Mouse (Mus musculus) hindbrain, embryonic 13.5 days (tissue): Measurements from ENCODE around the gene Kcnb1. TPM values are rescaled to one million over a fixed set of nuclear protein-coding genes. Genes with fewer than 3 reads are reported as not detected.

Experiments
- ATAC-seq: fragments of 200-750 bp; cut with Nextera tagmentation; 2 replicates; pipeline ENCODE4 v1.8.0; 2017; ENCODE audit warnings: moderate TSS enrichment; ENCODE audit not compliant: low FRiP score
- H3K27ac ChIP-seq: fragments of 300-500 bp; sonication (generic); 2 replicates; pipeline ENCODE4 v1.5.1; 2015; ENCODE audit warnings: inconsistent platforms, mild to moderate bottlenecking, moderate library complexity
- H3K27me3 ChIP-seq: fragments of 300-500 bp; sonication (generic); 2 replicates; pipeline ENCODE4 v1.6.1; 2015; ENCODE audit warnings: mild to moderate bottlenecking, inconsistent platforms
- H3K36me3 ChIP-seq: fragments of 300-500 bp; sonication (generic); 2 replicates; pipeline ENCODE4 v1.6.1; 2015; ENCODE audit warnings: mild to moderate bottlenecking, inconsistent platforms
- H3K4me1 ChIP-seq: fragments of 300-500 bp; sonication (generic); replicated peaks from 2 replicates; pipeline ENCODE4 v1.6.1; 2015; ENCODE audit warnings: inconsistent platforms
- H3K4me2 ChIP-seq: fragments of 300-500 bp; sonication (generic); 2 replicates; pipeline ENCODE4 v1.6.1; 2015; ENCODE audit warnings: inconsistent platforms, mild to moderate bottlenecking, moderate library complexity
- H3K4me3 ChIP-seq: fragments of 300-500 bp; sonication (generic); 2 replicates; pipeline ENCODE4 v1.5.1; 2015; ENCODE audit warnings: mild to moderate bottlenecking, inconsistent platforms
- H3K9ac ChIP-seq: fragments of 300-500 bp; sonication (generic); 2 replicates; pipeline ENCODE4 v1.6.1; 2015; ENCODE audit warnings: mild to moderate bottlenecking, inconsistent platforms
- H3K9me3 ChIP-seq: fragments of 300-500 bp; sonication (generic); 2 replicates; pipeline ENCODE4 v1.6.1; 2016; ENCODE audit warnings: inconsistent platforms
- WGBS: fragments of 180-500 bp; shearing (Covaris S2); methylation state at CpG from one replicate; pipeline ENCODE4 v1.1.7; 2015; 5-methylcytosine and 5-hydroxymethylcytosine counted together
- polyA plus RNA-seq: library from polyadenylated mRNA; unstranded; fragments of >200 nt; fragmentation: Nextera tagmentation; extraction: Ambion mirVana; gene quantifications from 2 replicates; pipeline ENCODE4 v1.2.1, GENCODE M21; 2015

The Kcnb1 gene
- polyA plus RNA-seq, 1 experiment from 2014 or later: 2.2 TPM

DNA sequence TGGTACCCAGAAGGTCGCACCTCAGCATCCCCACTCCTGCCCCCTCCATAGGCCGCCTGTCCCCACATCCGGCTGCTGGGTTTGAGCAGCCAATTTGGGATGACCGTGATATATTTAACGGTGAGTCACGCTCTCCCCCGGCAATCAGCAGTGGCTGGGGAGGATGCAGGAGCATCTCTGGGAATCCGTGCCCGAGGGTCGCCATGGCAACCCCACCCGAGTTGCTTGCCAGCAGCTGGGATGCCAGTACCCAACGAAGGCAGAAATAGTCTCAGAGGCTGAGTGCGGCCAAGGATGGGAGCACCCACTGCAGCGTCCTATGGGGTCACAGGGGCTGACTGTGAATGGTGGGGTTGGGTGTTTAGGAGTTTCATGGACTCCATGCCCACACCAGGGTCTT lies 53.0 kb downstream of the Kcnb1 start:
- ATAC-seq: peak; percentile 71
- no peak overlapping the region for H3K4me3 ChIP-seq
- peak overlapping the region; percentile 35 for H3K4me2 ChIP-seq
- H3K4me1 ChIP-seq: peaks cover 25% of the 10 kb centered on the region
- WGBS: 25% methylated on average over 14 of the region's 14 CpGs
- H3K9ac ChIP-seq: peak overlapping the region; percentile 59
- H3K9me3 ChIP-seq: no peaks in the 10 kb centered on the region
- H3K27me3 ChIP-seq: 0 out of 2 replicates have a peak, but pooled peaks cover 2% of the 10 kb centered on the region
- H3K36me3 ChIP-seq: no peaks in the 10 kb centered on the region
- peak overlapping the region; percentile 69 for H3K27ac ChIP-seq

DNA sequence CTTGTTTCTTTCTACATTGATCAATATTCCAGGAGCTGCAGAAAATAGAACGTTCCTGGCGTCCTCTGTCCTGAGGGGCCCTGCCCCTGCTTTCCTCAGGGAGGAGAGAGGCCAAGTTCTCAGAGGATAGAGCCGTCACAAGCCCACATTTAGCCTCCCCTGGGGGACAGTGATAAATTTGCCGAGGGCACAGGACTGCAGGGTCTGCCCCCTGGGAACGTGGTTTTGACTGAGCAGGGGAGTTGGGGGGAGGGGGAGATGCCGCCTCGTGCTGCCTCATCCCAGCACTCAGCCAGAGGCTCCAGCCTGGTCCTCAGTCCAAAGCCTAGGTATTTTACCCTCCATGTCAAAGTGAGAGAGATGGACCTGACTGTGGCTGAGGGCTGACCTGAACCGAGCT lies 57.9 kb downstream of the Kcnb1 start:
- Histone ChIP-seq H3K4me1 (peaks cover 46% of the 10 kb centered on the region), H3K9ac (no peak overlapping the region), H3K4me2 (no peak overlapping the region), H3K36me3 (no peaks in the 10 kb centered on the region), H3K27ac (no peak overlapping the region), H3K9me3 (no peaks in the 10 kb centered on the region), H3K4me3 (no peak overlapping the region), H3K27me3 (0 out of 2 replicates have a peak, but pooled peaks cover 2% of the 10 kb centered on the region)
- WGBS: 30% methylated on average over 8 of the region's 8 CpGs
- ATAC-seq: no peak

DNA sequence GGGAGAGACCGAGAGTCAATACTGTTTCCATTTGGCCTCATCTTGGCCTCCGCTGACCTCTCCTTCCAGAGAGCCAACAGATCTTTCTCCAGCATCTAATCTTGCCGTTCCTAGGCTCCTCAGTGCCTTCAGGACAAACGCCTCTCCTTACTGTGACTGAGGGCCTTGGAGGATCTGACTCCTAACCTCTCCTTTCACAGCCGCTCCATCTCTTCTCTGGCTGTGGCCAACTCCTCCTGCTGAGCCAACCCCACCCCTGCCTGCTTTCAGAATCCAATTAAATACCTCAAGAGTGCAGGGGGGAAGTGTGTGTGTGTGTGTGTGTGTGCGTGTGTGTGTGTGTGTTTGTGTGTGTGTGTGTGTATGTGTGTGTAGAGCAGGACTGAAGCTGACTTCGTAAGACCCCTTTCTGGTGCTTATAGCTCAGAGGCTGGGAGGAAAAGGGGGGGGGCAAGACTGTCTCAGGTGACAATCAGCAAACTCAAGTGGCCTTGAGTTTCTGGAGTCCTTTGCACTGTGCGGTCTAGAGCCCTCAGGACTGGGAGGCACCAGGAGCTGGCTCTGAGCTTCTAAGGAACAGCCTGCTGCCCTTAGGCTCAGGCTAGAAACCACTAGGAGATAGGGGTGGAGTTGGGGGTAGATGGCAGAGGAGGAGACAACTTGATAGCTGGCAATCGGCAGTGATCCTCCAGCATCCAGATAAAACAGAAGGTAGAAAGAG lies 59.7 kb downstream of the Kcnb1 start:
- H3K4me2 ChIP-seq: peak overlapping the region; percentile 30; the same call in 1 of the 2 replicates
- peak overlapping the region; percentile 78 for H3K27ac ChIP-seq
- no peaks in the 10 kb centered on the region for H3K27me3 ChIP-seq
- H3K36me3 ChIP-seq: no peaks in the 10 kb centered on the region
- H3K4me3 ChIP-seq: no peak overlapping the region
- 33% methylated on average over 9 of the region's 9 CpGs for WGBS
- H3K4me1 ChIP-seq: peaks cover 40% of the 10 kb centered on the region
- peak; percentile 47; the same call in 1 of the 2 replicates for ATAC-seq
- no peaks in the 10 kb centered on the region for H3K9me3 ChIP-seq
- H3K9ac ChIP-seq: peak overlapping the region; percentile 51

DNA sequence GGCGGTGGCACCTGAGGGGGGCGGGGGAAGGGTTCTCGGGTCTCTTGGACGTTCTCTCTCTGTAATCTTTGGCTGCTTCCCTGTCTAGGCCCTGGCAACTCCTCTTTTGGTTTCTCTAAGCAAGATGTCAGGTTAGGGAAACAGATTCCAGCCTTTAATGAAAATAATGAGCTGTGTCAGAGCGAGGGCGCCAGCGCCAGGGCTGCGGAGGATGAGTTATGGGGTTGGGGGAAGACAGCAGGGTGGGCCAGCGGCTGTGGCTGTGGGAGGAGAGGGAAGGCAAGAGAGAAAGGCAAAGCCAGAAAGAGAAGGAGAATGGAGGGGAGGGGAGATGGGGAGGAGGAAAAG lies 60.4 kb downstream of the Kcnb1 start:
- H3K4me2 ChIP-seq: peak overlapping the region; percentile 30
- peaks cover 44% of the 10 kb centered on the region for H3K4me1 ChIP-seq
- H3K9ac ChIP-seq: peak overlapping the region; percentile 51
- H3K27ac ChIP-seq: peak overlapping the region; percentile 78
- no peaks in the 10 kb centered on the region for H3K9me3 ChIP-seq
- no peak overlapping the region for H3K4me3 ChIP-seq
- no peaks in the 10 kb centered on the region for H3K36me3 ChIP-seq
- peak; percentile 61 for ATAC-seq
- no peaks in the 10 kb centered on the region for H3K27me3 ChIP-seq
- 15% methylated on average over 9 of the region's 9 CpGs for WGBS

DNA sequence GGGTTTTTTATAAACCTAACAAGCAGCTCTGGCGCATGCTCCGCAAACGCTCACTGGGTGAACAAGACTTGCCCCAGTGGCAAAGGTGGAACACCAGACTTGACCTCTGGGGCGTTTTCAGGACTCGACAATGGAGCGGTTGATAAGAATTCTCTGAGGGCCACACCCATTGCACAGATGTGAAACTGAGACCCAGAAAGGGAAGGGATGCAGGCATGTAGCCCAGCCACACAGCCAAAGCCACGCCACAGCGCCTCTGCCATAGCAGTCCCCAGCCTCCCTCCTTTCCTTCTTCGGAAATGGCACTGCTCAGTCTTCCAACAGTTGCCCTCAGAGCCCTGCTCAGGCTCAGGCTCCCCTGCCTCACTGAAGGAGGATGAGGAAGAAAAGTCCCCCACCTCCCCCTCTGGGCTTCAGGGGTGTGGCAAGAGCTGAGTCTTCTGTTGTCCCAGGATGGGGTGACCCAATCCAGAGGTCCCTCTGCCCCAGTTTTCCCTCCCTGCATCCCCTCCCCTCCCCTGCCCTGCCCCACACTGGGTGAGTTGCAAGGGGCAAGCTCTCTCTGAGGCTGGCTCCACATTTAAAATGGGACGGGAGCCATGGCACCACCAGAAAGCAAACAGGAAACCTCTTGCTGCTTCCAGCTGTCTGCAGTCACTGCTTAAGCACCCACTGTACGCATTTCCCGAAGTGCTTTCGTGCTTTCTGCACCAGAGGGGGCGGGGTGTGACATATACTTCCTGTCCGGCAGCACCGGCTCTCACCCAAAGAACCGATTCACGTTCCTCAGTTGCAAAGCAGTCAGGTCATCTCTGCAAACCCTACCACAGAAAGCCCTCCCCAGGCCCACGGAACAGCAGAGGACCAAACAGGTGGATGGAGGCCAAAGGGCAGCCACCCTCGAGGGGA lies 61.0 kb downstream of the Kcnb1 start:
- peak; percentile 30; the same call in 1 of the 2 replicates for ATAC-seq
- H3K36me3 ChIP-seq: no peaks in the 10 kb centered on the region
- no peaks in the 10 kb centered on the region for H3K27me3 ChIP-seq
- H3K4me1 ChIP-seq: peaks cover 48% of the 10 kb centered on the region
- no peak overlapping the region for H3K4me3 ChIP-seq
- 45% methylated on average over 20 of the region's 20 CpGs for WGBS
- no peaks in the 10 kb centered on the region for H3K9me3 ChIP-seq
- peak overlapping the region; percentile 78 for H3K27ac ChIP-seq
- H3K9ac ChIP-seq: peak overlapping the region; percentile 51
- H3K4me2 ChIP-seq: peak overlapping the region; percentile 30

DNA sequence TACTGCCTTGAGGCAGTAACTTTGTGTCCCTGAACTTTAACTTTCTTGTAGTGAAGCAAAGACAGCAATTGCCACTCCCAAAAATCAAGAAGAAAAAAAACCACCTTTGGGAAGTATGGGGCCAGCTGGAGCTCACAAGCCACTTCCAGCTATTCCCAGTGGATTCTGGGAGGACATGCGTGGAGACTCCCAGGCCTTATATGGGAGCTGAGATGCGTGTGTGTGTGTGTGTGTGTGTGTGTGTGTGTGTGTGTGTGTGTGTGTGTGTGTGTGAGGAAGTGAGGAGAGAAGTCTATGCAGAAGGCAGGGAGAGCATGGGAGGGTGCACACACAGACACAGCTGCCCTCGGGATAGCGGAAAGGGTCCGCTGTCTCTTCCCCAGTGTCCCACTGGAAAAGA lies 62.6 kb downstream of the Kcnb1 start:
- Histone ChIP-seq H3K36me3 (no peaks in the 10 kb centered on the region), H3K4me1 (peaks cover 61% of the 10 kb centered on the region), H3K9me3 (no peaks in the 10 kb centered on the region), H3K4me2 (no peak overlapping the region), H3K9ac (no peak overlapping the region), H3K4me3 (no peak overlapping the region), H3K27ac (no peak overlapping the region), H3K27me3 (no peaks in the 10 kb centered on the region)
- ATAC-seq: no peak
- 86% methylated on average over 5 of the region's 5 CpGs for WGBS

DNA sequence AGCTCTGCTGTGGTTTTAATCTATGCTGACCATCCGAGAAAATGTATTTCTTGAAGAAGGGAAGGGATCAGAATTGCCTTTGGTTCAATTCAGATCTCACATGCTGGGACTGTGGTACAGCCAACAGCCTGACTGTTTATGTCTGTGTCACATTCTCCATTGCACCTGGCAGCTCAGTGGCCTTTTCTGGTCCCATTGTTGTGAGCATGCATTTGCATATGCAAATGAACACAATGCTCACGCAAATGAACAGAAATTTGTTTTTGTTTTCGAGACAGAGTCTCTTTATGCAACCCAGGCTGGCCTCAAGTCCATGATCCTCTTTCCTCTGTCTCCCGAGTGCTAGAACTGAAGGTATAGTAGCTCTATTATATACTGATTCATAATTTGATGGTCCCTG lies 64.2 kb downstream of the Kcnb1 start:
- no peak overlapping the region for H3K9ac ChIP-seq
- no peak for ATAC-seq
- no peak overlapping the region for H3K4me2 ChIP-seq
- WGBS: 59% methylated on average over 4 of the region's 4 CpGs
- H3K27ac ChIP-seq: peak overlapping the region; percentile 48
- no peaks in the 10 kb centered on the region for H3K9me3 ChIP-seq
- no peaks in the 10 kb centered on the region for H3K27me3 ChIP-seq
- peaks cover 68% of the 10 kb centered on the region for H3K4me1 ChIP-seq
- H3K4me3 ChIP-seq: no peak overlapping the region
- no peaks in the 10 kb centered on the region for H3K36me3 ChIP-seq

DNA sequence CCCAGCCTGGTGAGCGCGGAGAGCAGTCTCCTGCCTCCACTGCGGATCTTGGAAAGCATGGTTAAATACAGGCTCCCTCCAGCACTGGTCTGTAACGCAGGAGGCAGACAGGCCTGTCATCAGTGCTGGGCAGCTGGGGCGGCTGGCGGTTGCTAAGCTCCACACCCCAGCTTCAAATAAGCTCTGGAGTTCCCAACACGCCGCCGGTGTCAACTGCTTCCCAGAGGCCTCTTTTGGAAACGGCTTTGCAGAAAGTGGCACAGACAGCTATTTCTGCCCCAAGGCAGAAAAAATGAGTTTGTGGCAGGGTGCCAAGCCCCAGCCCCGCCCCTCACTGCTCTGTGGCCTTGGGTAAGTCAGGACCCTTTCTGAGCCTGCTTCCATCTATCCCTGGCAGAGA lies 66.0 kb downstream of the Kcnb1 start:
- Histone ChIP-seq H3K27me3 (no peaks in the 10 kb centered on the region), H3K36me3 (no peaks in the 10 kb centered on the region), H3K27ac (peak overlapping the region; percentile 78), H3K4me3 (no peak overlapping the region), H3K9me3 (no peaks in the 10 kb centered on the region), H3K9ac (0 out of 2 replicates have a peak overlapping the region, but pooled peaks have one; percentile 29), H3K4me2 (no peak overlapping the region), H3K4me1 (peaks cover 53% of the 10 kb centered on the region)
- peak; percentile 58 for ATAC-seq
- WGBS: 28% methylated on average over 11 of the region's 11 CpGs

DNA sequence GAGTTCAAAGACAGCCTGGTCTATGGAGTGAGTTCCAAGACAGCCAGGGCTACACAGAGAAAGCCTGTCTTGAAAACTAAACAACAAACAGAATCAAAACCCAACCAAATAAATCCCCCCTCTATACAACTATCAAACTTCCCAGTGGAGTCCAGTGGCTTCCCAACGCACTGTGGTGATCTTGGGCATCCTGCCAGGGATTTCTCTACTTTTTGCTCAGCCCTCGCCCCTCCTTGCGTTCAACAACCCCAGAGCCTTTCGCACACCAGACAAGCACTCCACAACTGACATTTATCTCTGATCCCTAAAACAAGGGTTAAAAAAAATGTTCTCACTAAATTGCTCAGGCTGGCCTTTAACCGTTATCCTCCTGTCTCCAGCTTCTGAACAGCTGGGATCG lies 67.2 kb downstream of the Kcnb1 start:
- Histone ChIP-seq H3K9me3 (no peaks in the 10 kb centered on the region), H3K4me3 (no peak overlapping the region), H3K4me1 (peaks cover 49% of the 10 kb centered on the region), H3K4me2 (no peak overlapping the region), H3K27ac (0 out of 2 replicates have a peak overlapping the region, but pooled peaks have one; percentile 78), H3K9ac (no peak overlapping the region), H3K36me3 (no peaks in the 10 kb centered on the region), H3K27me3 (no peaks in the 10 kb centered on the region)
- no peak for ATAC-seq
- WGBS: 79% methylated on average over 6 of the region's 6 CpGs

DNA sequence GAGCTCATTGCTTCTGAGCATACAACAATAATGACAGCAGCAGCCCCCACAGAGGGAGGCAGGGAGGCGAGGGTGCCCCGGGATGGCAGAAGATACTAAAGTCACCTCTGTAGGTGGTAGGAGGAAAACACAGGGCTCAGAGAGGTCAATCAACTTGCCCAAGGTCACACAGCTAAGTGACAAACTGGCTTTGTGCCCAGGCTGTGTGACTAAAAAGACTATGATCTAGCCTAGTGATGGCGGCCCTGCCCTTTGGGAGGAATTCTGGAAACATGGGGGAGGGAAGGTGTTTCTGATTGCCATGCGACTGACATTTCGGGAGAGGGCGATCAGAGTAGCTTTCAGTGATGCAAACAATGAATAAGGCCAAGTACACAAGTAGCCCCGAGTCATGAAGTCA lies 68.0 kb downstream of the Kcnb1 start:
- H3K4me2 ChIP-seq: no peak overlapping the region
- H3K36me3 ChIP-seq: no peaks in the 10 kb centered on the region
- H3K27ac ChIP-seq: no peak overlapping the region
- no peak overlapping the region for H3K9ac ChIP-seq
- WGBS: 78% methylated on average over 7 of the region's 7 CpGs
- peaks cover 49% of the 10 kb centered on the region for H3K4me1 ChIP-seq
- H3K27me3 ChIP-seq: no peaks in the 10 kb centered on the region
- no peak overlapping the region for H3K4me3 ChIP-seq
- H3K9me3 ChIP-seq: no peaks in the 10 kb centered on the region
- ATAC-seq: no peak

DNA sequence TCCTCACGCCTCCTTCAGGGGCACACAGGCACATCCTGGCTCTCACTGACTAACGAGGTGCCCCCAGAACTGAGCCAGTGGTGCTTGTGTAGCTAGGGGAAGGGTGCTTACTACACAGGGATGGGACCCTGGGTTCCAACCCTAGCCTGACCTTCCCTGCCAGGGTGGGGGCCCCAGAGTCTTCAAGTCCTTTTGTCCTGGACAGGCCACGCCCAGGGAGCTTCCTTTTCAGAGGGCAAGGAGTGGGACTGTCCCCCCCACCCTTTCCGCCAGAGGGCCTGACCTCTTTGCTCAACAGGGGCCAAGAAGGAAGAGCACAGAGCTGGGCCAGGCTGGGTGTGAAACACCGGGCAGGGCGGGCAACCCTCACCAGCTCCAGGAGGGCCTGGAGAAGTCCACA lies 68.7 kb downstream of the Kcnb1 start:
- no peak for ATAC-seq
- Histone ChIP-seq H3K9ac (no peak overlapping the region), H3K4me2 (no peak overlapping the region), H3K27ac (no peak overlapping the region), H3K36me3 (no peaks in the 10 kb centered on the region), H3K4me3 (no peak overlapping the region), H3K9me3 (no peaks in the 10 kb centered on the region), H3K4me1 (peaks cover 49% of the 10 kb centered on the region), H3K27me3 (no peaks in the 10 kb centered on the region)
- WGBS: 63% methylated on average over 5 of the region's 6 CpGs

DNA sequence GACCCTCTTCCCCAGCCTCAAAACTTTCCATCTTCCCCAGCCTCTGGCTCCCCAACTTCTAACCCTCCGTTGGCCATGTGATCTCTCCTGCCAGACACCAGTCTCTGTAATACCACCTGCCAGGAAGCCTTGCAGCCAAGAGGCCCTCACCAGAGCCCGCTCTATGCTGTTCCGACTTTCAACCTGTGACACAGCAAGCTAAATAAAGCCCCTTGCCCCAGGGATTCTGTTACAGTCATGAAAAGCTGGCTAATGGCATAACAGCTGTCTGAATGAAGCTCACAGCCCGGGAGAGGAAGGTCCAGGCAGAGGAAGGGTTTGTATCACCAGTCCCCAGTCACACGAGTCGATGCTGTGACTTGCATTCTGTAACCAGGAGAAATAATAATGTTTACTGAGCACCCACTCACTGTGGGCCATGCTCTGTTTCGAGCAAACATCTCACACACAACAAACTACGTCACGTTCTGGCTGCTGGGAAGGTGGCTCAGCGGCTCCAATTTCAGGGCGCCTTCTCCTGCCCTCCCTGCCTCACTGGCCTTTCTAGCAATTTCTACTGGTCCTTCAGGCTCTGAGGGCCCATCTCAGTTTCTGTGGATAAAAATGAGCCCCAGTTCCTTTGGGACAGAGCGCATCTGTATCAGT lies 69.6 kb downstream of the Kcnb1 start:
- Histone ChIP-seq H3K4me3 (no peak overlapping the region), H3K27ac (no peak overlapping the region), H3K27me3 (no peaks in the 10 kb centered on the region), H3K4me1 (peaks cover 41% of the 10 kb centered on the region), H3K4me2 (no peak overlapping the region), H3K9me3 (no peaks in the 10 kb centered on the region), H3K36me3 (no peaks in the 10 kb centered on the region), H3K9ac (no peak overlapping the region)
- ATAC-seq: no peak
- WGBS: 75% methylated on average over 12 of the region's 12 CpGs
